Mouse (Mus musculus) G1E (cell line): Measurements from ENCODE around the gene Cpeb2.

Source experiments
- CTCF ChIP-seq: IDR thresholded peaks from 2 replicates; pipeline ENCODE4 v1.5.1; 2012; ENCODE audit warnings: low read depth, low read length, inconsistent platforms, mixed read lengths
- GATA1 ChIP-seq: IDR thresholded peaks from 2 replicates; pipeline ENCODE4 v1.6.1; 2012; ENCODE audit warnings: borderline replicate concordance, low read length, inconsistent platforms, mixed read lengths

GRCm38 (mm10) chr5:43248001-43248430, 15.0 kb downstream of the Cpeb2 start:
- no peak for TF ChIP-seq CTCF
- no peak for TF ChIP-seq GATA1
